Mouse (Mus musculus): Measurements from ENCODE around the gene Trank1.

Trank1 gene

GRCm38 (mm10) chr9:111381056-111382025 lies 69.8 kb downstream of the Trank1 start:
- DNase-seq (ENCODE audit: low spot score in 2 of 2) = no peak

DNA sequence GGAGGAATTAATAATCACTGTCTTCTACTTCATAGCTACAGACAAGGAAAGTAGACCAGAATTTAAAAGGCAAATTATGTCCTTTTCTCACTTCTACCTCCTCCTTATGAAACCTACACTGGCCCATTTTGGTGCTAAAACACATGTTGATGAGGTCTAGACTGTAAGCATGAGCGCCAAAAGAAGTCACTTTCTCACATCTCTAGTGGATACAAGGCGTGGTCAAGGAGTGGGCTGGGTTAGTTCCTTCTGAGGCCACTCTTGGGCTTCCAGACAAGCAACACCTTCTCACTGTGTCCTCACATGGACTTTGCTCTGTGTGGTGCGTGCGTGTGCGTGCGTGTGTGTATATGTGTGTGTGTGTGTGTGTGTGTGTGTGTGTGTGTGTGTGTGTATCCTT lies 70.9 kb downstream of the Trank1 start:
- no peak for DNase-seq (ENCODE audit: low spot score in 2 of 2)

- DNase-seq (ENCODE audit: low spot score in 2 of 2) = no peak
Observed at GRCm38 (mm10) chr9:111383046-111383445, 71.5 kb downstream of the Trank1 start.

GRCm38 (mm10) chr9:111383756-111384155 lies 72.2 kb downstream of the Trank1 start:
- DNase-seq (ENCODE audit: low spot score in 2 of 2) = no peak

GRCm38 (mm10) chr9:111385526-111386491 lies 74.3 kb downstream of the Trank1 start:
- DNase-seq (ENCODE audit: low spot score in 2 of 2) = no peak

DNA sequence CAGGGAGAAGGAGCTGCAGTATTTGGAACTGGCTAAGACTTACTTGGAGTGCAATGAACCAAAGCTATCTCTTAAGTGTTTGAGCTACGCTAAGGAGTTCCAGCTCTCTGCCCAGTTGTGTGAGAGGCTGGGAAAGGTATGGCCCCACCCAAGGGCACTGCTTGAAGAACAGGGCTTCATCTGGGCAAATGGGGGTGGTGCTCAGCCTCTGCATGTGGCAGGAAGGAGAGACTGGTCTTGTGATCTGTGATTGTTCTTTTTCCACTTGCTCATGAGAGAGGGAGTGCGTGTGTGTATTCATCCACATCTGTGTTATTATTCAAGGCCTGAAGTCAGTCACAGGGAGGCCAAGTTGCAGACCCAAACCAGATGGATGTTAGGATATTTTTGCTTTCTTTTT lies 75.0 kb downstream of the Trank1 start:
- DNase-seq (ENCODE audit: low spot score in 2 of 2) = no peak

DNA sequence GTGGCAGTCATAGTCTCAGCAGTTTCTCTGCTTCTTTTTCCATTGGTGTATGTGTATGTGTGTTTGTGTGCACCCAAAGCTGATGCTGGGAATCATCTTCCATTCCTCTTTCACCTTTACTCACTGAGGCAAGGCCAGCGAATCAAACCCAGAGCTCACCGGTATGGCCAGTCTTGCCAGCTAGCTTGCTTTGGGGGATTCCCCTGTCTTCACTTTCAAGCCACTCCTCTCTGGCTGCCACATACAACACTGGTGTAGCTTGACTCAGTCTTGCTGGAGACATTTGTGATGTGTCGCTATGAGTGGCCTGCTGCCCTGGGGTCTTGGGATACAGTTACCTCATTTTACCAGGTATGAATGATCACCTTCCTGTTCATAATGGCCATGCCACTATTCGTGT lies 76.0 kb downstream of the Trank1 start:
- DNase-seq (ENCODE audit: low spot score in 2 of 2) = no peak

GRCm38 (mm10) chr9:111390016-111390415 lies 78.5 kb downstream of the Trank1 start:
- peak in 1 of 2 experiments; percentile 48 for DNase-seq (ENCODE audit: low spot score in 2 of 2)

GRCm38 (mm10) chr9:111391036-111391435 lies 79.5 kb downstream of the Trank1 start:
- no peak for DNase-seq (ENCODE audit: low spot score in 2 of 2)

DNA sequence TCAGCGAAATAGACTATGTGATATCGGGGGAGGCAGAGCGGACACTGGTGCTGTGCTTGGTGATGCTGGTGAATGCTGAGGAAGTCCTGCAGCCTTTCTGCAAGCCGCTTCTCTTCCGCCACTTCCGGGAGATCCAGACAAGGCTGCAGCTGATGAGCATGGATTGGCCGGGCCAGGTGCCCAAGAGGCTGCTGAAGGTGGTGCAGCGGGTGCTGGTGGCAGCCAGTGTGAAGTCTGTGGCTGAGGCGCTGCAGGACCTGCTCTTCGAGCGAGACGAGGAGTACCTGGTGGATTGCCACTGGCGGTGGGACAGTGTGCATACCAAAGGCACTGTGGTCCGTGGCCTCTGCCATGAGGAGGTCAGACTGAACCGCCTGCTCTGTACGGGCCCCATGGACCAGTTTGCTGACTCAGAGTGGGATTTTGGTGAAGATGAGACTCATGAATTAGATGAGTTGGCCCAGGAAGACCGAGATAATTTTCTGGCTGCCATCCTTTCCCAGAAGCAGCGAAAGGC lies 80.4 kb downstream of the Trank1 start:
- DNase-seq (ENCODE audit: low spot score in 2 of 2) = no peak

GRCm38 (mm10) chr9:111395265-111395664 lies 83.7 kb downstream of the Trank1 start:
- no peak for DNase-seq (ENCODE audit: low spot score in 2 of 2)

DNA sequence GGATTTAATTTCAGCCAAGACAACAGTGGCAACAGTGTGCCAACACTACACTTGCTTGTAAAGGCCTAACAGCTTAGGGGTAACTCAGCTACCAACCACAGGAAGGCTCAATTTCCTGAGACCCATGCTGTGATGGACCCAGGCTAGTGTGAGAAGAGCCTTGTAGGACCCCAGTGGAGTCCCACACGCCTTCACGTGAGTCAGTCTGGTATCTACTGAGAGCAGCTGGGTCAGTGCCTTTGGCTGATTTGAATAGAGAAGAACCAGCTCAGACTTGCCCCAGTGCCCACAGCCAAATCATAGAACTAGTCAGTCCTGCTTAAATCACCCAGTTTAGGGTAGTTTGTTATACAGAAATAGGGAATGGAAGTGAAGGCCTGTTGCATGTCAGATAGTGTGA lies 86.5 kb downstream of the Trank1 start:
- peak; percentile 6 to 14 for DNase-seq (ENCODE audit: low spot score in 2 of 2)

DNA sequence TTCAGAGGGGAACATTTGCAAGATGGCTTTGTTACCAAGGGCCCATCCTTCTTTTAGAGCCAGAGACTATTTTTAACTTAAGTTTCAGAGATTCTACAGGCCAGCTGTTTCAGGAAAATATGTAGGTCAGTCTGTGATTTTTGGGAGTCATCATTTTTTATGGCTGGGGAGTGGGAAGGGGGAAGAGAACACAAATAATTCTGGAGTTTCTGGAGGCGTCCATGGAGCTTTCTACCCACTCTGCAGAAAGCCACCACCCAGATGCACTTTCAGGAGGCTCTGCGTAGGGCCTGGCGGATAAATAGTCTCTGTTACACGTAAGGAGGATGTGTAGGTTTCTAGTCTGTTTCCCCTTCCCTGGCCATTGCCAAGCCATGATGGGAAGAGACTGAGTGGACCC lies 88.5 kb downstream of the Trank1 start:
- no peak for DNase-seq (ENCODE audit: low spot score in 2 of 2)

- no peak for DNase-seq (ENCODE audit: low spot score in 2 of 2)
Observed at GRCm38 (mm10) chr9:111403159-111403558, 91.6 kb downstream of the Trank1 start.

DNA sequence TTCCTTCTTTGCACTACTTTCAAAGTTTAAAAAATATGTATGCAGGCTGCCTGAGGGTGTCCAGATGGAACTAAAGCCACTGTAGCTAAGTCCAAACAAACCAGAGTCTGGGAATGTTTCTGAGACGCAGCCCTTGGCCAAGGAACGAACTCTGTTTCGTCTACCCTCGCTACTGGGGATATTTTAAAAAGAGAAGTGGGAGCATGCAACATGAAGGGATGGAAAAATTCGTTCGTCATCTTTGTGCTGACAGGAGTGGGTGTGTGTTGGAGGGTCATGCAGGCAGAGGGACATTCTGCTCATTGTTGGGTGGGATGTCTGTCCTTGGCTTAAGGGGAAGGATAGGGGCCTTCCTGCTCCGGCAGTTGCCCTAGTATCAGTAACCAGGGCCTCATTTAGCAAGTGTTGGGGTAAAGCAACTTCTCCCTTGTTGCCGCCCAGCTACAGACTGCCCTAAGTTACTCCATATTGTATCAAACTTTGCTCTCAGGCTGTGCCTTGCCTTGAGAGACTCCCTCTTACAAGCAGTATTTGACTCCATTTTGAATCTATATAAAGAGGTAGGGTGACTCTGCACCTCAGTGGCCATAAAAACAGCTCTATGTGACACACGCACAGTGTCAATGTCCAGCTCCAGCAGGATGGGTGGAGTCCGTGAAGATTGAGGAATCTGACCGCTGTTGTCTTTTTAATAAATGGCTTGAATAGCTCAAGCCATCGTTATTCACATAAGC lies 93.0 kb downstream of the Trank1 start:
- DNase-seq (ENCODE audit: low spot score in 2 of 2) = no peak

DNA sequence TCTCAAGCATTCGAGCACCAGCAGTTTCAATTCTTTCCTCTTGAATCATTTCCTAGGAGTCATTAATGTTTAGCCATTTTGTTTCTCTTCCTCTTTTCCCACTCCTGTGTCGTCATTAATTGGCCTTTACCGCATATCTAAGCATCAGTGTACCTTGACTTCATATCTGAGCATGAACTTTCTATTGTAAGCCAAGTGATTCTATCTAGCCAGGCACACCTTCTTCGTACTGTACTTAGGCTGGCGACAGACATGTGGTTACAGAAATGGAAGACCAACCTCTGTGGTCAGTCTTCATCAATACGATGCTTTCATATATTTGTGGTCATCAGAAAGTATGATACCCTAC lies 93.5 kb downstream of the Trank1 start:
- DNase-seq (ENCODE audit: low spot score in 2 of 2) = no peak

GRCm38 (mm10) chr9:111408012-111408411 lies 96.5 kb downstream of the Trank1 start:
- DNase-seq (ENCODE audit: low spot score in 2 of 2) = no peak

DNA sequence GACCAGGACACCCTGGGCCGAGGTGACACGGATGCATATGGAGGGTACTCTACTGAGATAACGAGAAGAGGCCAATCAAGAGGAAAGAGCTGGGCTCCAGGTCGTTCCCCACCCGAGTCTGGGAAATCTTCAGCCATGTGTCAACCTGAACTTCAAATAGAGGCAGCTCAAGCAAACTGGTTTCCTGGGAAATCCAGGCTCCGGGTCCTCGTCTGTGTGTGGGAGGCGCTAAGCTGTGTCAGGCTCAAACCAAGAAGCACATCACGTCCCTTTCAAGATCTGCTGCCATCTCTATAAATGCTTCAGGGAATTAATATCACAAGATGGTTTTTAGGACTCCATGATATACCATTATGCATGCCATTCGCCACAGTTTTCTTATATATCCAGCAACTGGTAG lies 96.9 kb downstream of the Trank1 start:
- no peak for DNase-seq (ENCODE audit: low spot score in 2 of 2)

DNA sequence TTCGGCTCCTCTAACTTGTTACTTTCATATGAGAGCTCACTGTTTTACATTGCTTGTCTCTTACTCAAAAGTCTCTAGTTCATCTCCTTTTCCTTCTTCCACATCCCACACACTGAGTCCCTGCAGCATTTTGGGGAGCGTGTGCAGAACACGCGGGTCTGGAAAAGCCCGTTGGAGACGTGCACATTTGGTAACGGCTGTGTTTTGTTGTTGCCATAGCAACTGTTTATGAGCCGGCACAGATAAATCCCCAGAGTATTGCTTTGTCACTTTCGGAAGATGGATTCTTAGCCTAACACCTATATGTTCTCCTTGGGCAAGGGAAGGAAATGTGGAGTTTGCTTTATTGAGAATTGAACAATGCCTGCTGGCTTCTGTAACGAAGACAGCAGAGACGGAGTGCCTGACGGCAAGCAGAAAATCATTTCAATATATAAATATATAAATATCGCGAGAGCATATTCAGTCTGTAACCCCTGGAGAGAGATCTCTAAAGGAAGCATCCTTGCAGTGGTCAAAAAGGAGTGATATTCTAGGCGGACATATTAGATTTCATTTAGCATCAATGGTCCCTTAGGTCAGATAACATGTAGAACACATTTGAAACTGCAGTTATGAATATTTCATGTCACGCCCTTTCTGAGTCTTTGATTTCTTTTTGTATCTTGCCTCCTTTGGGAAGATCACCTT lies 101.1 kb downstream of the Trank1 start:
- no peak for DNase-seq (ENCODE audit: low spot score in 2 of 2)

DNA sequence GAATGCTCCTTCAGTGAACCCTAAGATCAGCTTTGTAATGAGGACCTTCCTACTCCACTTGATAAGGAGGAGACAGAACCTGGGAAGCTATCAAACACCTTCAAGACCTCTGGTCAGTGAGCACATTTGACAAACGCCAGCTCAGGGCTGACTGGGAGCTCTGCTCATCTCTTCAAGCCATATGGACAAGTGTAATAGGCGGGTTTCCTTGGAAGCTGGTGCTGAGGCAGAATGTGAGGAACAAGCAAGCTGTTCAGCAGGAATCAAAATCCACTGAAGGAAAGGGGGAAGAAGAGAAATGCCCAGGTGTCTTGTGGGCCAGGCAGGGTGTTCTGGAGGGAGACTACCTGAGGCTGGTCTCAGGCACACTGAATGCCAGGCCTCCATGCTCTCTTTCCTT lies 110.3 kb downstream of the Trank1 start:
- no peak for DNase-seq (ENCODE audit: low spot score in 2 of 2)

- no peak for DNase-seq (ENCODE audit: low spot score in 2 of 2)
Observed at GRCm38 (mm10) chr9:111422567-111422966, 111.0 kb downstream of the Trank1 start.

Measured in urinary bladder, postnatal 36 days (tissue).